Mouse (Mus musculus) cortical plate, adult 2 months (tissue): ENCODE measurements around the gene Tmcc3.

Source experiments
- CTCF ChIP-seq: fragments of 200-500 bp; IDR thresholded peaks from 2 replicates; pipeline ENCODE4 v1.5.1; 2011; ENCODE audit warnings: mild to moderate bottlenecking, control low read depth, low read length; ENCODE audit not compliant: insufficient read depth; ENCODE audit errors: extremely low read depth
- POLR2A ChIP-seq: fragments of 200-500 bp; IDR thresholded peaks from 2 replicates; pipeline ENCODE4 v1.6.1; 2011; ENCODE audit warnings: mild to moderate bottlenecking, low read length, control low read depth; ENCODE audit not compliant: insufficient read depth; ENCODE audit errors: extremely low read depth

- TF ChIP-seq POLR2A (no peak), CTCF (no peak)
These were observed 239.3 kb downstream of the Tmcc3 start for GRCm38 (mm10) chr10:94551065-94551464.
